Mouse (Mus musculus) G1E (cell line): ENCODE results near the gene Mipol1. TPM values are rescaled to one million over a fixed set of nuclear protein-coding genes. Genes with fewer than 3 reads are reported as not detected.
"Not testable (repeated sequence)": the region's sequence is repeated elsewhere in the genome, so short reads cannot be mapped to it uniquely, and the experiment has no call there.

Experiments used
- ATAC-seq: 2 replicates; pipeline ENCODE4 v1.8.0; 2016; ENCODE audit warnings: mild to moderate bottlenecking; ENCODE audit not compliant: insufficient number of reproducible peaks, poor library complexity, low FRiP score, severe bottlenecking; ENCODE audit errors: extremely low read depth
- DNase-seq: peaks from one replicate; pipeline ENCODE4 v3.0.0; 2012; ENCODE audit warnings: low spot score
- H3K27me3 ChIP-seq: 2 replicates; pipeline ENCODE4 v1.6.1; 2012; ENCODE audit warnings: mild to moderate bottlenecking, low read length, inconsistent platforms; ENCODE audit not compliant: insufficient read depth
- H3K36me3 ChIP-seq: replicated peaks from 2 replicates; pipeline ENCODE3; 2012; ENCODE audit warnings: mild to moderate bottlenecking, inconsistent platforms
- H3K4me1 ChIP-seq: 2 replicates; pipeline ENCODE4 v1.6.1; 2012; ENCODE audit warnings: low read depth, low read length, inconsistent platforms, mixed read lengths; ENCODE audit not compliant: insufficient read depth
- H3K4me3 ChIP-seq: 2 replicates; pipeline ENCODE4 v1.5.1; 2012; ENCODE audit warnings: low read depth, mild to moderate bottlenecking, inconsistent platforms, low read length, moderate library complexity, mixed read lengths
- H3K9me3 ChIP-seq: replicated peaks from 2 replicates; pipeline ENCODE4 v1.6.1; 2012; ENCODE audit warnings: inconsistent platforms
- CTCF ChIP-seq: IDR thresholded peaks from 2 replicates; pipeline ENCODE4 v1.5.1; 2012; ENCODE audit warnings: low read depth, low read length, inconsistent platforms, mixed read lengths
- GATA1 ChIP-seq: IDR thresholded peaks from 2 replicates; pipeline ENCODE4 v1.6.1; 2012; ENCODE audit warnings: borderline replicate concordance, low read length, inconsistent platforms, mixed read lengths
- GATA2 ChIP-seq: IDR thresholded peaks from 2 replicates; pipeline ENCODE4 v1.6.1; 2012; ENCODE audit warnings: low read depth, low read length, inconsistent platforms, borderline replicate concordance
- POLR2AphosphoS5 ChIP-seq: IDR thresholded peaks from 2 replicates; pipeline ENCODE4 v1.6.1; 2012; ENCODE audit warnings: low read depth, low read length, inconsistent platforms; ENCODE audit not compliant: insufficient replicate concordance
- TAL1 ChIP-seq: conservative IDR thresholded peaks from 2 replicates; pipeline ENCODE4 v1.6.1; 2012; ENCODE audit warnings: low read depth, low read length, inconsistent platforms, mixed read lengths
- polyA plus RNA-seq: library from polyadenylated mRNA; stranded (reverse); fragments of >175 nt; gene quantifications from 2 replicates; pipeline ENCODE4 v1.2.3, GENCODE M21; 2012
- total RNA-seq, 2 experiments: library from RNA; stranded (forward) in 1 of 2; stranded (reverse) in 1 of 2; fragments of 200-1000 nt in 1 of 2; fragments of >200 nt in 1 of 2; fragmentation: Nextera tagmentation in 1 of 2; gene quantifications; 2 replicates each; pipeline ENCODE4 v1.2.3; 2014 to 2017

The Mipol1 gene
- total and polyA plus RNA-seq, 3 experiments = 5.2 to 49.7 (median 23.7) TPM

DNA sequence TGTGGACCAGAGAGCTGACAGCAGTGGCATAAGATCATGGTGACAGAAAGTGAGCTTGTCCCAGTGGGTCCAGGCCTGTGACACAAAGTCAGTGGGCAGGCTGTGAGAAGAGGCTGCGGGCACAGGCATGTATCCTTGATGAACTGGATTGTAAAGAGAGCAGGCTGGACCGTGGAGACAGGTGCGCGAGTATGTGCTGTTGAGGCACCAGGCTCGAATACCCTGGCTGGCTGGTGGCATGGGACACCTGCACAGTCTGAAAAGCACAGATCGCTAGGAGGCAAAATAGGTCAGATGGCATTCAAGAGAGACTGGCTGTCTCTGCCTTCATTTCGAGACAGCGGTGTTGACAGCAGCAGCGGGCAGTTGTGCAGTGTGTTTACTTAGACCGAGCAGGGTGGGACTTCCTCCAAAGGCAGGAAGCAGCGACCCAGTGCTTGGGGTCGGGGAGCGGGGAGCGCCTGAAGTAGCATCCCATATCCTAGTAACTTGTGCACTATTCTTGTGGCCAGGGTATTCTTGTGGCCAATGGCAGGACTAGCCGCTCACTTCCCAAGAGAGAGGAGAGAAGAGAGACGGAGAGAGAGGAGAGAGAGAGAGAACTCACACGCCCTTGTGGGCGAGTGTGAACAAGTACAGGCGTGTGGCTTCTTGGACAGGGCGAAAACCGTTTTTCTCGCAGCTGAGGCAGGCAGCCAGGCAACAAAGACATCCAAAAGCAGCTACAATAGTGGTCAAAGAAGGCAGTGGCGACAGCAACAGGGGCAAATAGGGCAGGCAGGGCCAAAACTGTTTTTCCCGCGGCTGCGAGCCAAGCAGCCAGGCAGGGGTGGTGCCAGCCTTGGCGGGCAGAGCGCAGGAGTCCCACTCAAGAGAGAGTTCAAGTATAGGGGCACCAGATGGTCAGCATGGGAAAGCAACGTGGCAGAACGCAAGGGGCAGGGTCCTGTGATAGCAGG is 18.6 kb upstream of the Mipol1 start:
- DNase-seq = no peak
- no peaks in the 10 kb centered on the region for H3K9me3 ChIP-seq
- H3K4me3 ChIP-seq = no peak overlapping the region
- H3K36me3 ChIP-seq = no peaks in the 10 kb centered on the region
- peaks cover 9% of the 10 kb centered on the region; the same call in 1 of the 2 replicates for H3K27me3 ChIP-seq
- ATAC-seq = no peak
- TF ChIP-seq CTCF (no peak), TAL1 (no peak), GATA2 (no peak), POLR2AphosphoS5 (no peak), GATA1 (no peak)
- peaks cover 15% of the 10 kb centered on the region for H3K4me1 ChIP-seq

DNA sequence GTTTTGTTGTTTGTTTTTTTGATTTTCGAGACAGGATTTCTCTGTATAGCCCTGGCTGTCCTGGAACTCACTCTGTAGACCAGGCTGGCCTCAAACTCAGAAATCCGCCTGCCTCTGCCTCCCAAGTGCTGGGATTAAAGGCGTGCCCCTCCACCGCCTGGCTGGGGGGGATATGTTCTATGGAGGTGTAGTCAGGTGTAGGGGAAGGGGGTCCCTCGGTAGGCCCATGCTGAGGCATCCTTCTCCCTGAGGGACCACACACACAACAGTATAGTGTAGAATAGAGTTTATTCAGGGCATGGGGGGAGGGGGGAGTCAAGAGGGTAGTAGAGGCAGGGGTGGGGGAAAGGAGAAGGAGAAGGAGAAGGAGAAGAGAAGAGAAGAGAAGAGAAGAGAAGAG is 17.8 kb upstream of the Mipol1 start:
- H3K4me3 ChIP-seq, H3K27me3 ChIP-seq, DNase-seq, ATAC-seq, H3K36me3 ChIP-seq, H3K9me3 ChIP-seq: not testable (repeated sequence)
- peaks cover 15% of the 10 kb centered on the region for H3K4me1 ChIP-seq

DNA sequence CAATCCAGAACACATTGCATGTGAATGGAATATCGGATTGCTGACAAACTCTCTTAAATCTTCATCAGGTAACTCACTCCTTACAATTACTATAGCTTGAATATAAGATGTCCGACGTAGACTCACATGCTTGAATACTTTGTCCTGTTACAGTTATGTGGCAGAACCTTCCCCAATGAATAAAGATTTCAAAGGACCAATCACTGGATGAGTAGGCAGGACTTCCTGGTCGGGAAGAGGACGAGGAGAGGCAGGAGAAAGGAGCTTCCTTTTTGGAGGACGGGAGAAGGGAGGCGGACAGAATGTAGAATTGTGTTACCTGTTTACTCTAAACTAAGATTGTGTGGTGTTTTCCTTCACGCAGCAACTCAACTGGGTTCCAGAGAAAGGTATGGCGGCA is 3.8 kb upstream of the Mipol1 start:
- TF ChIP-seq POLR2AphosphoS5 (no peak), GATA2 (no peak), GATA1 (no peak), CTCF (no peak), TAL1 (no peak)
- Histone ChIP-seq H3K4me3 (no peak overlapping the region), H3K9me3 (no peaks in the 10 kb centered on the region), H3K4me1 (peaks cover 34% of the 10 kb centered on the region), H3K36me3 (peaks cover 3% of the 10 kb centered on the region), H3K27me3 (no peaks in the 10 kb centered on the region)
- DNase-seq = no peak
- no peak for ATAC-seq

DNA sequence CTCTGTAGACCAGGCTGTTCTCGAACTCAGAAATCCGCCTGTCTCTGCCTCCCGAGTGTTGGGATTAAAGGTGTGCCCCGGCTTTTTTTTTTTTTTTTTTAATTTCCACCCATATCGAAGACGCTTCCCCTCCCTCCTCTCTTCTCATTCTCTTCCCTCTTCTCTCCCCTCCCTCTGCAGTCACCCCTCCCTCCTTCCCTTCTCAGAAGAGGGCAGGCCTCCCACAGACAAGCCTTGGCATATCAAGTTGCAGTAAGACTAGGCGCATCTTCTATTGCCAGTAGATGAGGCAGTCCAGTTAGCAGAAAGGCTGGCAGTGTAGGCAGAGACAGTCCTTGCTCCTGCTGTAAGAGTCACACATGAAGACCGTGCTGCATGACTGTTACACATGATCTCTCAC is 2.5 kb upstream of the Mipol1 start:
- Histone ChIP-seq H3K27me3 (no peaks in the 10 kb centered on the region), H3K4me1 (peaks cover 42% of the 10 kb centered on the region), H3K4me3 (no peak overlapping the region; the same call in 1 of the 2 replicates), H3K36me3 (peaks cover 7% of the 10 kb centered on the region), H3K9me3 (no peaks in the 10 kb centered on the region)
- ATAC-seq (no peak), DNase-seq (peak; percentile 57)
- no peak for TF ChIP-seq GATA2
- no peak for TF ChIP-seq TAL1
- TF ChIP-seq GATA1 = no peak
- TF ChIP-seq CTCF = no peak
- TF ChIP-seq POLR2AphosphoS5 = no peak

DNA sequence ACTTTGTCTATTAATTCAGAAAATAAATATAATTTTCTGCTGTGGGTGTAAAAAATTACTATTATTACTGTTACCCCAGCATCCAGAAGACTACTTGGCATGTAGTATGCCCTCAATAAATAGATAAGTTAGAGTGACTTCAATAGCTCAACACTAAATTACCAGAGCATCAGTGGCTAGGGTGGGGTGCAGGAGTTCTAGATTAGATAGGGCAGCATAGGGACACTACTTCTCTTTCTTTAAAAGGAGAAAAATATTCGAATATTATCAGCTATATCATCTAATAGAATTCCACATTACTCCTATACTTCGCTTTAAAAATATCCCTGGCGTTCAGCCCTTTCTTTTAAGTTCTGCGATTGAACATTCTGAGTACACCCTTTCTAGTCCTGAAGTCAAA is 524 bp upstream of the Mipol1 start:
- ATAC-seq = no peak
- H3K36me3 ChIP-seq = peaks cover 11% of the 10 kb centered on the region

DNA sequence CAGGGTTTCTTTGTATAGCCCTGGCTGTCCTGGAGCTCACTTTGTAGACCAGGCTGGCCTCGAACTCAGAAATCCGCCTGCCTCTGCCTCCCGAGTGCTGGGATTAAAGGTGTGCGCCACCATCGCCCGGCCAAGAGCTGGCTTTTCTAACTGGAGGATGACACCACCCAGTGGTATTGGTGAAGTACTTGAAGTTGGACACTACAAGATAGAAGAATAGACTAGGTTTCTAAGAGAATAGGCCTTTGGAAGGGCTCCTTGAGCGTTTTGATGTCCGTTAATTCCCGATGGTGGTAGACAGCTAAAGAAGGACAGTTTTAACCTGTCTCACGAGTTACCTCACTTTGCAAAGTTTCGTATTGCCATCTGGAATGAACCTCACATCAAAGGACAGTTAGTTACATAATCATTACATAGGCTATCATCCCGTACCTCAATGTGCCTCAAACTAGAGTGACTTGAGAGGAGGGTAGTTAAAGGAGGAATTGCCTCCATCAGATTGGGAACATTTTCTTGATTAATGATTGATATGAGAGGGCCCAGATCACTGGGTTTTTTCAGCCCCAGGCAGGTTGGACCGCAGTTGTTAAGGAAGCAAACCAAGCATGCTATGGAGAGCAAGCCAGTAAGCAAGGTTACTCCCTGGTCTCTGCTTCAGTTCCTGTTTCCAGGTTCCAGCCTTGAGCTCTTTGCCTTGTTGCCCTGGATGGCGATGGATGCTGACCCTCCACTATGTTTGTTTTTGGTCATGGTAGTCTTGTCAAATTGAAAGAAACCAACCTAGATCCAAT is 1.1 kb downstream of the Mipol1 start:
- TF ChIP-seq TAL1 (no peak), CTCF (no peak), GATA2 (no peak)
- no peaks in the 10 kb centered on the region for H3K9me3 ChIP-seq
- H3K27me3 ChIP-seq = no peaks in the 10 kb centered on the region
- H3K4me3 ChIP-seq = peak overlapping the region; percentile 78
- H3K36me3 ChIP-seq = peaks cover 23% of the 10 kb centered on the region
- ATAC-seq = peak; percentile 37; the same call in 1 of the 2 replicates
- H3K4me1 ChIP-seq = peaks cover 56% of the 10 kb centered on the region
- DNase-seq = peak; percentile 32

More for the DNA sequence above, 524 bp upstream of the Mipol1 start:
- peaks cover 52% of the 10 kb centered on the region for H3K4me1 ChIP-seq
- TF ChIP-seq TAL1 (no peak), GATA2 (no peak), CTCF (no peak), GATA1 (no peak), POLR2AphosphoS5 (no peak)
- peak overlapping the region; percentile 78 for H3K4me3 ChIP-seq
- no peak for DNase-seq
- no peaks in the 10 kb centered on the region for H3K9me3 ChIP-seq
- H3K27me3 ChIP-seq = no peaks in the 10 kb centered on the region
